Mouse (Mus musculus): ENCODE data around the gene Lyve1.

Lyve1 gene

DNA sequence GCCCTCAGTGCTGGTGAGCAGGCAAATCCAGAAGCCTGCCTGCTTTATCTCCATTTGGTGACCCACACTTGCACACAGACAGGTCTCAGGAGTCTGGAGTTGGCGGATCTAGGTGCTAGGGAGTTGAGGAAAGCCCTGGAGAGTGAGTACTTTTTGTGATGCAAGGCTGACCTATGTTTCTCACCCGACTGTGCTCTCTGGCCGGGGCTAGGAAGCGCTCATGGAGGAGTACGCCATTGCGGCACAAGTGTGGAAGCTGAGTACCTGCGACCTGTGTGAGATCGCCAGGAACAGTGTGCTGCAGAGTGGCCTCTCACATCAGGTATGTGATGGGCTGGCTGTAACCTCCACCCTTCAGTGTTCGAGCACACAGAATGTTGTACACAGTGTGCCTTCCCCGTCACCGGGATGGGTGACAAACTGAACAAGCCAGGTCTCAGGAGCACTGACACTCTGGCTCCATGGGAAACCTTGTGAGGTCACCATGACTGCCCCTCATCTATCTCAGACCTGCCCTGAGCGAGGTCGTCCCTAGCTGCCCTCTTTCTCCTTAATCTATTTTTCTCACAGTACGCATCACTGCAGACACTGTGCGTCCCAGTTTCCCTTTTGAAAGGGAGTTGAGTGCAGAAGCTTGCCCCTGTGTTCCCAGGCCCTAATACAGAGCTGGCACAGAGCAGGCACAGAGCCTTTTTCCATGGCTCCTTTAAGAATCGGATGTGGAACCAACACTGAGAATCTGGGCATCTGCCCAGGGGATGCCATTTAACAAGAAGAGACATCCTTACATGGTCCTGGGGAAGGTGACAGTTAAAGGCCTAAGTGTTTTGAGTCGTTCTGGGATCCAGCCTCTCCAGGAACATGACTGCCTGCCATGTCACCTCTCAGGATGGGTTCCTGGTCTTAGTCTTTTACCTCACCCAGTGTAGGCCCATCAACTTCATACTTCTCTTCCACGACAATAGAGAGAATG, 53.2 kb downstream of the Lyve1 start:
- no peak for DNase-seq (ENCODE audit: low spot score in 2 of 2)

DNA sequence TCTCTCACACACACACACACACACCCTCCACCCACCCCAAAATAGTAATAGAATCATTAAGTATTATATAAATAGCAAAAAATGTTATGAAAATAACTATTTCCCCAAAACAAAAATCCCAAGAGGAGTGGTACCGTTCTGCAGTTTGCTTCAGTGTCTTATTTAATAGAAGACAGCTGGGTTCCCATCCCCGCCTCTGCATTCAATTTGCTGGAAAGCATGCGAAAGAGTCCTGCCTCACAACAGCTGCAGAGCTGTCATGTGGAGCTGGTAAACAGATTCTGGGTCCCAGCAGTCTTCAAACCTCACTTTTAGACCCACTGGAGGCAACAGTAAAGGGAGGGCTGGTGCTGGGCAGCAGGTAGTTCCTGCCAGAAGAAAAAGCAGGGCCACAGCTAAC, 54.1 kb downstream of the Lyve1 start:
- DNase-seq (ENCODE audit: low spot score in 2 of 2) = no peak

DNA sequence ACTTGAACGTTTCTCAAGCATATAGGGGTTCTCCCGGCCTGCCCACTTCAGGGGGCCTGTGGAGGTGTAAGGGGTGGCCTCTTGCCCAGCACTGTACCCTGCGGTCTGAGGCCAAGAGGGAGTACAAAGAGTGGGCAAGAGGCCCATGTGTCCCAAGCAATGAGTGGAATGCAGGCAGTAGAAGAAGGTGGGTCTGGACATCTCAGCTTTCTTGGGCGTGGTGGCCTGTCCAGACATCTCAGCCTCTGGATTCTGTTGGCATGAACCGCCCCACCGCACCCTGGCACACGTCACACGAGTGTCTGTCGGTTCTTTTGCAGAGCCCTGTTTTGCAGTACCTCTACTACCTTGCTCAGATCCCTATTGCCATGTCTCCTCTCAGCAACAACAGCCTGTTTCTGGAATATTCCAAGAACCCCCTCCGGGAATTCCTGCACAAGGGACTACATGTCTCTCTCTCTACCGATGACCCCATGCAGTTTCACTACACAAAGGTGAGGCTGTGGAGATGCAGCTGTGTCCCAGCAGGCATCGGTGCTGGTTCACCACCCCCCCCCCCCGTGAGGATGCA, 55.5 kb downstream of the Lyve1 start:
- no peak for DNase-seq (ENCODE audit: low spot score in 2 of 2)

DNA sequence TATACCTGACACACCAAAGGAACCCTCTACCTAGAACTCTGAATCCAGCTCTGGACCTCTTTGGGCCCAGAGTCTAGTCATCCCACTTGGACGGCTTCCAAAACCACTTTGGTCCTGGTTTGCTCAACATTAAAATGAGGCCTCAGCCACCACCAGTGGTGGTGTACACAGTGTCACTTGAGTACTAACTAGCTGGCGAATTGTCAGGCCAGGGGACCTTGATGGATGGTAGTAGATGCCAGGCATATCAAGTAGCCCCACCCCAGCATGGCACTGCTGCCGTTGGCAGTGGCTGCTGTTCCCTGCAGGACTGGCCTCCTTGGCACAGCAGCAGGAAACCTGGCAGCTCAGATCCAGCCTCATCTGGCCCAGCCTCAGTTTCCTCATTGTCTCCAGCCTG, 58.8 kb downstream of the Lyve1 start:
- DNase-seq (ENCODE audit: low spot score in 2 of 2) = peak in 1 of 2 experiments; percentile 48

DNA sequence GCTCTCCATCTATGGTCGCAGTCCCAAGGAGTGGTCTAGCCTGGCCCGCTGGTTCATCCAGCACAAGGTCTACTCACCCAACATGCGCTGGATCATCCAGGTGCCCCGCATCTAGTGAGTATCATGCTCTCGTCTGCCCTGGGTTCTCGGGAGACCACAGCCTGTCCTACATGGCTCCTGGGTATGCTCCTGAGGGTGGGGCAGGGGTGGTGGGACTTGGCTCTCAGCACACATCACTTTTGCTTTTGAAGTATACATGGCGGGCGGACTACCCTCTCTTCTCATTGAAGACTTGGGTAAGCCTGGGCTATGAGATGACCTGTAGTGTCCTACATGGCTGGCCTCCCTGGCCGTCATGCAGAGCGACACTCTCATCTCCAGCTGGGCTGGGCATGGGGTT, 59.9 kb downstream of the Lyve1 start:
- DNase-seq (ENCODE audit: low spot score in 2 of 2) = no peak

DNA sequence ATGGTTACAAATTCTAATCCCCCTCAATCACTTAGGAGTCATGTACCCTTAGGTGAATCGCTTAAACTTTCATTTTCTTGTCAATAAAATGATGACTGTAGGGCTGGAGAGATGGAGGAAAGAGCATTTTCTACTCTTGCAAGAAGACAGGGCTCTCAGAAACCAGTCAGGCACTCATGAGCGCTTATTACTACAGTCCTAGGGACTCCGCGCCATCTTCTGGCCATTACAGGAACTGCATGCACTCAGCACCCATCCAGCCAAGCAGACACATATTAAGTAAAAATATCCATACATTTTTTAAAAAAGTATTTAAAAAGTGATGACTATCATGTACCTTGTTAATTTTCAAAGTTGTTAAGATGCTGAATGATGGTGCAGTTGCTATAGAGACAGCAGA, 62.0 kb downstream of the Lyve1 start:
- DNase-seq (ENCODE audit: low spot score in 2 of 2) = peak; percentile 80 to 81
